Mouse (Mus musculus) thymus, adult 2 months (tissue): ENCODE measurements around the gene Snx32.

Experiments used
- CTCF ChIP-seq: fragments of 200-500 bp; IDR thresholded peaks from 2 replicates; pipeline ENCODE4 v1.5.1; 2012; ENCODE audit warnings: mild to moderate bottlenecking, control low read depth, low read length, moderate library complexity, borderline replicate concordance; ENCODE audit not compliant: control insufficient read depth, poor library complexity, insufficient read depth; ENCODE audit errors: extremely low read depth
- POLR2A ChIP-seq: fragments of 200-500 bp; IDR thresholded peaks from 2 replicates; pipeline ENCODE4 v1.6.1; 2012; ENCODE audit warnings: mild to moderate bottlenecking, low read length, control low read depth, moderate library complexity; ENCODE audit not compliant: control insufficient read depth, poor library complexity, insufficient read depth; ENCODE audit errors: extremely low read depth

- no peak for TF ChIP-seq POLR2A
- no peak for TF ChIP-seq CTCF
Measured at GRCm38 (mm10) chr19:5456241-5456921, 54.0 kb downstream of the Snx32 start.
